Mouse (Mus musculus): ENCODE measurements around the gene Stx17. TPM values are rescaled to one million over a fixed set of nuclear protein-coding genes. Genes with fewer than 3 reads are reported as not detected.

The Stx17 gene
- polyA plus RNA-seq, 1 experiment from 2014 or later: 24.1 TPM

GRCm38 (mm10) chr4:48107086-48107485 lies 17.6 kb upstream of the Stx17 start:
- Histone ChIP-seq H3K9ac (no peak overlapping the region), H3K27me3 (replicated peaks) (no peaks in the 10 kb centered on the region), H3K9me3 (replicated peaks) (no peaks in the 10 kb centered on the region), H3K4me1 (no peaks in the 10 kb centered on the region), H3K27ac (no peak overlapping the region), H3K4me2 (no peak overlapping the region), H3K36me3 (no peaks in the 10 kb centered on the region), H3K4me3 (no peak overlapping the region)
- WGBS (ENCODE audit: insufficient replicate concordance): 65% methylated on average over 6 of the region's 6 CpGs
- ATAC-seq: no peak

GRCm38 (mm10) chr4:48108591-48108990 lies 16.1 kb upstream of the Stx17 start:
- no peak overlapping the region for H3K27ac ChIP-seq
- no peaks in the 10 kb centered on the region; the same call in 1 of the 2 replicates for H3K27me3 ChIP-seq (replicated peaks)
- H3K4me2 ChIP-seq: no peak overlapping the region
- H3K36me3 ChIP-seq: no peaks in the 10 kb centered on the region
- 47% methylated on average over 2 of the region's 2 CpGs for WGBS (ENCODE audit: insufficient replicate concordance)
- no peak for ATAC-seq
- no peak overlapping the region for H3K9ac ChIP-seq
- H3K9me3 ChIP-seq (replicated peaks): no peaks in the 10 kb centered on the region
- H3K4me3 ChIP-seq: no peak overlapping the region
- no peaks in the 10 kb centered on the region for H3K4me1 ChIP-seq

- Histone ChIP-seq H3K36me3 (no peaks in the 10 kb centered on the region), H3K27ac (no peak overlapping the region), H3K27me3 (replicated peaks) (no peaks in the 10 kb centered on the region; the same call in 1 of the 2 replicates), H3K9me3 (replicated peaks) (no peaks in the 10 kb centered on the region), H3K4me1 (no peaks in the 10 kb centered on the region), H3K9ac (no peak overlapping the region), H3K4me2 (no peak overlapping the region), H3K4me3 (no peak overlapping the region)
- 57% methylated on average over 3 of the region's 3 CpGs for WGBS (ENCODE audit: insufficient replicate concordance)
- ATAC-seq: no peak
These were observed 14.4 kb upstream of the Stx17 start for GRCm38 (mm10) chr4:48110331-48110730.

GRCm38 (mm10) chr4:48116191-48116590 lies 8.5 kb upstream of the Stx17 start:
- peaks cover 21% of the 10 kb centered on the region for H3K27me3 ChIP-seq (replicated peaks)
- no peak overlapping the region for H3K4me2 ChIP-seq
- H3K9me3 ChIP-seq (replicated peaks): no peaks in the 10 kb centered on the region
- no peak overlapping the region for H3K4me3 ChIP-seq
- H3K27ac ChIP-seq: no peak overlapping the region
- no peak overlapping the region for H3K9ac ChIP-seq
- H3K4me1 ChIP-seq: no peaks in the 10 kb centered on the region
- WGBS (ENCODE audit: insufficient replicate concordance): 43% methylated on average over 4 of the region's 4 CpGs
- ATAC-seq: no peak
- H3K36me3 ChIP-seq: no peaks in the 10 kb centered on the region

- ATAC-seq: peak; percentile 91
- Histone ChIP-seq H3K27me3 (replicated peaks) (peaks cover 21% of the 10 kb centered on the region), H3K36me3 (no peaks in the 10 kb centered on the region), H3K4me2 (peak overlapping the region; percentile 78), H3K27ac (no peak overlapping the region), H3K9ac (peak overlapping the region; percentile 95; the same call in 1 of the 2 replicates), H3K4me3 (peak overlapping the region; percentile 84), H3K9me3 (replicated peaks) (no peaks in the 10 kb centered on the region), H3K4me1 (peaks cover 25% of the 10 kb centered on the region)
- WGBS (ENCODE audit: insufficient replicate concordance): 3% methylated on average over 9 of the region's 9 CpGs
These were observed 321 bp upstream of the Stx17 start for GRCm38 (mm10) chr4:48124416-48124772.

GRCm38 (mm10) chr4:48130314-48130713 lies 5.6 kb downstream of the Stx17 start:
- Histone ChIP-seq H3K4me1 (peaks cover 22% of the 10 kb centered on the region), H3K9ac (no peak overlapping the region), H3K9me3 (replicated peaks) (no peaks in the 10 kb centered on the region), H3K27me3 (replicated peaks) (no peaks in the 10 kb centered on the region), H3K36me3 (peaks cover 37% of the 10 kb centered on the region), H3K4me2 (no peak overlapping the region), H3K27ac (no peak overlapping the region), H3K4me3 (no peak overlapping the region)
- WGBS (ENCODE audit: insufficient replicate concordance): 70% methylated on average over 6 of the region's 6 CpGs
- ATAC-seq: no peak

- Histone ChIP-seq H3K27ac (no peak overlapping the region), H3K4me2 (no peak overlapping the region), H3K4me3 (no peak overlapping the region), H3K36me3 (peaks cover 43% of the 10 kb centered on the region), H3K27me3 (replicated peaks) (no peaks in the 10 kb centered on the region), H3K9me3 (replicated peaks) (no peaks in the 10 kb centered on the region), H3K9ac (no peak overlapping the region), H3K4me1 (peaks cover 9% of the 10 kb centered on the region; the same call in 1 of the 2 replicates)
- WGBS (ENCODE audit: insufficient replicate concordance): 84% methylated on average over 9 of the region's 9 CpGs
- no peak for ATAC-seq
These were observed 6.9 kb downstream of the Stx17 start for GRCm38 (mm10) chr4:48131606-48132005.

GRCm38 (mm10) chr4:48132721-48133120 lies 8.0 kb downstream of the Stx17 start:
- no peak for ATAC-seq
- H3K27ac ChIP-seq: no peak overlapping the region
- H3K27me3 ChIP-seq (replicated peaks): no peaks in the 10 kb centered on the region
- H3K4me1 ChIP-seq: 0 out of 2 replicates have a peak, but pooled peaks cover 4% of the 10 kb centered on the region
- WGBS (ENCODE audit: insufficient replicate concordance): 82% methylated on average over 3 of the region's 3 CpGs
- H3K9me3 ChIP-seq (replicated peaks): no peaks in the 10 kb centered on the region
- no peak overlapping the region for H3K4me3 ChIP-seq
- no peak overlapping the region for H3K4me2 ChIP-seq
- H3K9ac ChIP-seq: no peak overlapping the region
- peaks cover 47% of the 10 kb centered on the region for H3K36me3 ChIP-seq

- WGBS (ENCODE audit: insufficient replicate concordance): 58% methylated on average over 2 of the region's 2 CpGs
- Histone ChIP-seq H3K27ac (no peak overlapping the region), H3K9me3 (replicated peaks) (no peaks in the 10 kb centered on the region), H3K36me3 (peaks cover 7% of the 10 kb centered on the region), H3K4me1 (peaks cover 21% of the 10 kb centered on the region), H3K27me3 (replicated peaks) (no peaks in the 10 kb centered on the region), H3K4me3 (no peak overlapping the region), H3K9ac (no peak overlapping the region), H3K4me2 (no peak overlapping the region)
- peak; percentile 54; the same call in 1 of the 2 replicates for ATAC-seq
These were observed 24.8 kb downstream of the Stx17 start for GRCm38 (mm10) chr4:48149492-48149891.

GRCm38 (mm10) chr4:48153229-48153628 lies 28.5 kb downstream of the Stx17 start:
- Histone ChIP-seq H3K9me3 (replicated peaks) (no peaks in the 10 kb centered on the region), H3K27me3 (replicated peaks) (no peaks in the 10 kb centered on the region), H3K9ac (no peak overlapping the region), H3K36me3 (peaks cover 12% of the 10 kb centered on the region), H3K4me1 (peaks cover 32% of the 10 kb centered on the region), H3K27ac (no peak overlapping the region), H3K4me2 (no peak overlapping the region), H3K4me3 (no peak overlapping the region)
- 84% methylated on average over 5 of the region's 5 CpGs for WGBS (ENCODE audit: insufficient replicate concordance)
- no peak for ATAC-seq

- Histone ChIP-seq H3K36me3 (peaks cover 22% of the 10 kb centered on the region), H3K27me3 (replicated peaks) (no peaks in the 10 kb centered on the region), H3K4me3 (no peak overlapping the region), H3K9me3 (replicated peaks) (no peaks in the 10 kb centered on the region), H3K4me1 (peaks cover 27% of the 10 kb centered on the region), H3K27ac (no peak overlapping the region), H3K9ac (no peak overlapping the region), H3K4me2 (no peak overlapping the region)
- ATAC-seq: peak; percentile 92
- WGBS (ENCODE audit: insufficient replicate concordance): 65% methylated on average over 1 of the region's 1 CpGs
These were observed 31.1 kb downstream of the Stx17 start for GRCm38 (mm10) chr4:48155864-48156263.

GRCm38 (mm10) chr4:48160386-48160785 lies 35.7 kb downstream of the Stx17 start:
- Histone ChIP-seq H3K9me3 (replicated peaks) (no peaks in the 10 kb centered on the region), H3K4me3 (no peak overlapping the region), H3K27ac (no peak overlapping the region), H3K4me1 (peaks cover 29% of the 10 kb centered on the region), H3K27me3 (replicated peaks) (no peaks in the 10 kb centered on the region), H3K4me2 (no peak overlapping the region), H3K9ac (no peak overlapping the region), H3K36me3 (peaks cover 36% of the 10 kb centered on the region)
- 46% methylated on average over 4 of the region's 4 CpGs for WGBS (ENCODE audit: insufficient replicate concordance)
- ATAC-seq: peak; percentile 72

GRCm38 (mm10) chr4:48163851-48164250 lies 39.1 kb downstream of the Stx17 start:
- Histone ChIP-seq H3K9me3 (replicated peaks) (no peaks in the 10 kb centered on the region), H3K4me3 (no peak overlapping the region), H3K4me2 (no peak overlapping the region), H3K27ac (no peak overlapping the region), H3K4me1 (peaks cover 18% of the 10 kb centered on the region), H3K36me3 (peaks cover 49% of the 10 kb centered on the region), H3K9ac (no peak overlapping the region), H3K27me3 (replicated peaks) (no peaks in the 10 kb centered on the region)
- no peak for ATAC-seq
- WGBS (ENCODE audit: insufficient replicate concordance): 78% methylated on average over 5 of the region's 5 CpGs

Data from liver, embryonic 12.5 days (tissue).